In the genomic region with DNA sequence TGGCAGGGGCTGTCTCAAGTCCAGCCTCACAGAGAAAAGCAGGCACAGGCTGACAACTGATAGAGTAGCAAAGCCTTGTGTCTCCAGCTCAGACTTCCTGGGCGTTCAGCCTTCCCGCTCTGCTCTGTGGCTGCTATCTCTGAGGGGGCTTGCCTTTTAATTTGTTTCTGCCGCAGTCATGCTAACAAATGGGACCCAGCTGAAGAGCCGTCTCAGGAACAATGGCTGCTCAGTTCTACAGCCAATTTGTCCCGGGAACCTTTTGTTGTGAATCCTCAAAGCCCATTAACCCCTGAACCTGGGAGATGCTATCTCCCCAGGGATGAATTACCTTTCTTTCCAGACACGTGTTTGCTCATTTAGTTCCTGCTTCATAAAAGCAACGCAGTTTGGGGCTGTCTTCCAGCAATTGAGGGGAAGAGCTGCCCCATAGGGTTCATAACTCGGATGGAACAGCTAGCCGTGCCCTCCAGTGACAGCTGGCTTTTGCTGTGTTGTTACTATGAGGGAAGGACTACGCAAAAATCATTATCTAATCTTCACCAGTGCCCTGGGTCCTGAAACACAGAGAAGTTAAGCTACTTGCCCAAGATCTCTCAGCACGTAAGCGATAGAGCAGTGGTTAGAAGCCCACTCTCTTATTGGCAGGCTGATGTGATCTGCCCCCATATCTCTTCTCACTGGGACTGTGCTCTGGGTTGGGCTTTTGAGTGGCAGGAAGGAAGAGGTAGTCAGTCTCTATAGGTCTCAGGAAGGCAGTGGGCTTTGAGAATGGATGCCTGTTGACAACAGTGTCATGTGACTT, we compare ENCODE assay signal across 9 mouse cellular contexts.
DNase-seq lines count a peak whose midpoint lies in the region; ATAC-seq and TF ChIP-seq lines count a peak whose summit lies in the region.
"Had no signal": no experiment of that assay in that cellular context is flagged by ENCODE, and none has a peak within 500 bp of the region (broad histone marks: within the 10 kb centered on the region; RNA-seq: fewer than 3 reads in every experiment).

No protein-coding gene starts in this region.

- H3K4me2 ChIP-seq in limb, embryonic 12.5 days = 0 out of 2 replicates have a peak overlapping the region, but pooled peaks have one; percentile 5
- no peak overlapping the region for H3K4me2 ChIP-seq in embryonic facial prominence, embryonic 14.5 days (ENCODE audit: low read depth, low read length)
- H3K4me2 ChIP-seq in intestine, embryonic 15.5 days (replicated peaks) = peak overlapping the region; percentile 18; the same call in 1 of the 2 replicates
- peak overlapping the region; percentile 17 for H3K4me2 ChIP-seq in neural tube, embryonic 12.5 days (replicated peaks)
- no peak overlapping the region for H3K4me2 ChIP-seq in heart, embryonic 11.5 days

- peaks cover 80% of the 10 kb centered on the region for H3K27me3 ChIP-seq in limb, embryonic 12.5 days
- H3K27me3 ChIP-seq in limb, embryonic 10.5 days (ENCODE audit: low read depth, poor library complexity, severe bottlenecking) = peaks cover 100% of the 10 kb centered on the region
- no peaks in the 10 kb centered on the region; the same call in none of the 2 replicates for H3K27me3 ChIP-seq in embryonic facial prominence, embryonic 14.5 days (replicated peaks; ENCODE audit: control insufficient read depth, insufficient read depth, low read length)
- no peaks in the 10 kb centered on the region for H3K27me3 ChIP-seq in intestine, embryonic 15.5 days (replicated peaks)
- peaks cover 77% of the 10 kb centered on the region for H3K27me3 ChIP-seq in neural tube, embryonic 12.5 days (replicated peaks)
- H3K27me3 ChIP-seq in heart, embryonic 11.5 days (ENCODE audit: control insufficient read depth, insufficient read depth, low read length) = peaks cover 86% of the 10 kb centered on the region

- no peak overlapping the region for H3K9ac ChIP-seq in limb, embryonic 12.5 days (replicated peaks)
- H3K9ac ChIP-seq in embryonic facial prominence, embryonic 14.5 days (ENCODE audit: low read depth, low read length) = no peak overlapping the region
- no peak overlapping the region for H3K9ac ChIP-seq in intestine, embryonic 15.5 days
- H3K9ac ChIP-seq in neural tube, embryonic 12.5 days = no peak overlapping the region
- no peak overlapping the region for H3K9ac ChIP-seq in heart, embryonic 11.5 days (ENCODE audit: low read depth, low read length)

- H3K36me3 ChIP-seq in limb, embryonic 12.5 days = no peaks in the 10 kb centered on the region
- H3K36me3 ChIP-seq in limb, embryonic 10.5 days = no peaks in the 10 kb centered on the region
- H3K36me3 ChIP-seq in embryonic facial prominence, embryonic 14.5 days (ENCODE audit: control insufficient read depth, insufficient read depth, low read length) = no peaks in the 10 kb centered on the region
- no peaks in the 10 kb centered on the region for H3K36me3 ChIP-seq in intestine, embryonic 15.5 days
- H3K36me3 ChIP-seq in neural tube, embryonic 12.5 days = no peaks in the 10 kb centered on the region
- no peaks in the 10 kb centered on the region for H3K36me3 ChIP-seq in heart, embryonic 11.5 days (ENCODE audit: control insufficient read depth, insufficient read depth, low read length)

- intact Hi-C loops in left cerebral cortex, adult 2 months (cut with DNase I) = no loop called here

- DNase-seq in limb, embryonic 10.5 days (ENCODE audit: low spot score) = no peak
- peak; percentile 73 for DNase-seq in embryonic facial prominence, embryonic 14.5 days (ENCODE audit: low spot score)
- DNase-seq in right cerebral cortex, postnatal 36 days (ENCODE audit: low spot score in 2 of 2) = no peak
- DNase-seq in left cerebral cortex, adult 2 months (ENCODE audit: extremely low spot score in 1 of 2, low spot score in 2 of 2) = no peak
- DNase-seq: lung, adult 18-20 months had no signal

- peaks cover 18% of the 10 kb centered on the region for H3K4me1 ChIP-seq in limb, embryonic 12.5 days (replicated peaks)
- H3K4me1 ChIP-seq in limb, embryonic 10.5 days = peaks cover 28% of the 10 kb centered on the region
- peaks cover 12% of the 10 kb centered on the region; the same call in 1 of the 2 replicates for H3K4me1 ChIP-seq in embryonic facial prominence, embryonic 14.5 days (ENCODE audit: control insufficient read depth, insufficient read depth, low read length)
- peaks cover 14% of the 10 kb centered on the region for H3K4me1 ChIP-seq in intestine, embryonic 15.5 days (replicated peaks)
- peaks cover 16% of the 10 kb centered on the region for H3K4me1 ChIP-seq in neural tube, embryonic 12.5 days
- peaks cover 10% of the 10 kb centered on the region for H3K4me1 ChIP-seq in heart, embryonic 11.5 days (ENCODE audit: control insufficient read depth, insufficient read depth, low read length)

- no peak for ATAC-seq in limb, embryonic 12.5 days (ENCODE audit: insufficient number of reproducible peaks, insufficient read depth, low FRiP score, low TSS enrichment, low read depth)
- no peak; the same call in 1 of the 2 replicates for ATAC-seq in embryonic facial prominence, embryonic 14.5 days (ENCODE audit: low read depth)
- no peak; the same call in none of the 2 replicates for ATAC-seq in intestine, embryonic 15.5 days
- peak; percentile 81 for ATAC-seq in neural tube, embryonic 12.5 days (ENCODE audit: low FRiP score, low read depth)
- ATAC-seq in heart, embryonic 11.5 days (replicated peaks; ENCODE audit: insufficient number of reproducible peaks, low FRiP score, low TSS enrichment) = no peak

- TF ChIP-seq CTCF in left cerebral cortex, adult 2 months (IDR thresholded peaks at IDR 0.05) = no peak

- 24% methylated on average over 12 of the region's 12 CpGs for WGBS in limb, embryonic 12.5 days
- 24% methylated on average over 12 of the region's 12 CpGs for WGBS in limb, embryonic 10.5 days
- WGBS in embryonic facial prominence, embryonic 14.5 days = 19% methylated on average over 12 of the region's 12 CpGs
- WGBS in intestine, embryonic 15.5 days = 27% methylated on average over 12 of the region's 12 CpGs
- WGBS in neural tube, embryonic 12.5 days = 12% methylated on average over 12 of the region's 12 CpGs
- 16% methylated on average over 12 of the region's 12 CpGs for WGBS in heart, embryonic 11.5 days (ENCODE audit: insufficient replicate concordance)

- H3K27ac ChIP-seq in limb, embryonic 12.5 days = no peak overlapping the region
- H3K27ac ChIP-seq in limb, embryonic 10.5 days = no peak overlapping the region
- no peak overlapping the region for H3K27ac ChIP-seq in embryonic facial prominence, embryonic 14.5 days (replicated peaks; ENCODE audit: low read depth, low read length)
- H3K27ac ChIP-seq in intestine, embryonic 15.5 days = no peak overlapping the region
- H3K27ac ChIP-seq in neural tube, embryonic 12.5 days = no peak overlapping the region
- no peak overlapping the region for H3K27ac ChIP-seq in left cerebral cortex, adult 2 months
- no peak overlapping the region for H3K27ac ChIP-seq in heart, embryonic 11.5 days (ENCODE audit: low read depth, low read length)

- H3K9me3 ChIP-seq in limb, embryonic 12.5 days = no peaks in the 10 kb centered on the region
- no peaks in the 10 kb centered on the region for H3K9me3 ChIP-seq in limb, embryonic 10.5 days (replicated peaks)
- H3K9me3 ChIP-seq in embryonic facial prominence, embryonic 14.5 days (ENCODE audit: control insufficient read depth, low read length) = no peaks in the 10 kb centered on the region
- H3K9me3 ChIP-seq in intestine, embryonic 15.5 days = no peaks in the 10 kb centered on the region
- H3K9me3 ChIP-seq in neural tube, embryonic 12.5 days = no peaks in the 10 kb centered on the region
- no peaks in the 10 kb centered on the region for H3K9me3 ChIP-seq in heart, embryonic 11.5 days (replicated peaks; ENCODE audit: control insufficient read depth, low read length)

- H3K4me3 ChIP-seq in limb, embryonic 12.5 days (replicated peaks) = no peak overlapping the region
- no peak overlapping the region for H3K4me3 ChIP-seq in limb, embryonic 10.5 days
- H3K4me3 ChIP-seq in embryonic facial prominence, embryonic 14.5 days (ENCODE audit: low read depth, low read length) = no peak overlapping the region
- no peak overlapping the region for H3K4me3 ChIP-seq in intestine, embryonic 15.5 days (replicated peaks)
- no peak overlapping the region for H3K4me3 ChIP-seq in neural tube, embryonic 12.5 days
- H3K4me3 ChIP-seq in left cerebral cortex, adult 2 months = no peak overlapping the region
- H3K4me3 ChIP-seq in heart, embryonic 11.5 days (ENCODE audit: low read depth, low read length) = no peak overlapping the region

Comparison
In these comparisons a context has a peak if more than half of its experiments do, and no peak if none do; other contexts are left out.
1. H3K4me2 ChIP-seq: peak in limb, embryonic 12.5 days (single experiment), intestine, embryonic 15.5 days (single experiment) and neural tube, embryonic 12.5 days (single experiment); none in embryonic facial prominence, embryonic 14.5 days (single experiment) and heart, embryonic 11.5 days (single experiment).